Mouse (Mus musculus): ENCODE data around the gene Msh5.

DNA sequence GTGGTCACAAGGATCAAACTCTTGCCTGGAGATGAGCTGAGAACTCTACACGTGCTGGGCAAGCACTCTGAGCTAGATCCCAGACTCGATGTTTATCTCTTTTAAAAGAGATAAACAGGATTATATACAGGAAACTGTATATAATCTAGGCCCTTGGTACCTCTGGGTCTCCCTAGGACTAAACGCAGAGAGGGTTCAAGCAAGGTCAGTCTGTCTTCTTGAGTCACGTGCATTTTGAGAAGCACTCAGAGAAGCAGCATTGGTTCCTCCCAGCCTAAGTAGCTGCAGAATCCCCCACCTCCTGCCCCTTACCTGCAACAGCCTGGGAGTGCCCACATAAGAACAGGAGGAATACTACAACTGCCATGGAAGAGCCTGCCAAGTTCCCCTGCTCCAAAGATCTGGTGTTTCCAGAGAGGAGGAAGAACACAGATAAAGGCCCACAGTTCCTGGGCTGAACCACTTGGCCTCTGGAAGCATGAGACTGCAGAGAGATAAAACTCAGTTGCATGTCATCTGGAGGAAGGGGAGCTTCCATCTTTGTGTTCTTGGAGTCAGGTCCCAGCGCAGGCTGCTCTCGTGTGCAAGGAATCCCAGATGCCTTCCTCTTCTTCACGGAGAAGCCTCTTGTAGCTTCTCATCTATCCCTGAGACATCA, 38.8 kb upstream of the Msh5 start, which contains the start of gene Ly6g6f:
- no peak for TF ChIP-seq CTCF (conservative IDR thresholded peaks at IDR 0.05; ENCODE audit: insufficient read depth, insufficient read length, low read depth, low read length)
- TF ChIP-seq POLR2A (IDR thresholded peaks at IDR 0.05; ENCODE audit: low read depth, low read length) = no peak

All from kidney, adult 2 months (tissue).